Mouse (Mus musculus) 3134 (cell line): ENCODE results near the gene Gm21953.
"Not testable (repeated sequence)": the region's sequence is repeated elsewhere in the genome, so short reads cannot be mapped to it uniquely, and the experiment has no call there.

Experiments used
- DNase-seq: peaks from one replicate; pipeline ENCODE4 v3.0.0-alpha.2; 2011; ENCODE audit warnings: low spot score; ENCODE audit not compliant: insufficient read length; ENCODE audit errors: extremely low read depth

The Gm21953 gene

GRCm38 (mm10) chr4:42293967-42294366, at the start of gene Gm21953:
Gene Gm21953 (plus strand): TSS chr4:42294267.
- DNase-seq = not testable (repeated sequence)

- not testable (repeated sequence) for DNase-seq
These were observed 38.6 kb upstream of the Gm21953 start, which contains the start of gene Ccl21b for GRCm38 (mm10) chr4:42255467-42255866. Gene Ccl21b (plus strand): TSS chr4:42255767.

GRCm38 (mm10) chr4:42318034-42318433, 24.0 kb downstream of the Gm21953 start, which contains the start of gene Fam205a3:
Gene Fam205a3 (plus strand): TSS chr4:42318334.
- not testable (repeated sequence) for DNase-seq
